Comparison of ENCODE assay signal across 21 mouse cellular contexts in genomic region chr10:29493996-29494395, GRCm38 (mm10). TPM values are rescaled to one million over a fixed set of nuclear protein-coding genes. Genes with fewer than 3 reads are reported as not detected.
A peak's percentile ranks its signal among the peaks of the same experiment; 100 is the strongest.
DNase-seq lines count a peak whose midpoint lies in the region; TF ChIP-seq lines count a peak whose summit lies in the region.
"Had no signal": no experiment of that assay in that cellular context is flagged by ENCODE, and none has a peak within 500 bp of the region (broad histone marks: within the 10 kb centered on the region; RNA-seq: fewer than 3 reads in every experiment).

No protein-coding gene starts in this region.

- intact Hi-C loops in gastrocnemius, adult 2 months (cut with DNase I): no loop called here
- intact Hi-C loops in gastrocnemius, postnatal 36 days (cut with DNase I): no loop called here

- H3K4me3 ChIP-seq in gastrocnemius, adult 2 months: no peak overlapping the region
- no peak overlapping the region for H3K4me3 ChIP-seq in layer of hippocampus, adult 2 months
- H3K4me3 ChIP-seq: heart, embryonic 13.5 days; hindbrain, embryonic 13.5 days; limb, embryonic 10.5 days; midbrain, embryonic 10.5 days had no signal

- peak; percentile 2 for DNase-seq in adrenal gland, adult 2 months
- DNase-seq in adrenal gland, postnatal 25 days: no peak
- peak; percentile 22 for DNase-seq in gastrocnemius, adult 2 months
- no peak for DNase-seq in gastrocnemius, postnatal 25 days
- peak; percentile 15 to 22 for DNase-seq in layer of hippocampus, postnatal 10 days (ENCODE audit: low spot score in 2 of 2)
- no peak for DNase-seq in layer of hippocampus, adult 2 months (ENCODE audit: low spot score in 2 of 2)
- peak; percentile 17 to 22 for DNase-seq in gastrocnemius, postnatal 36 days
- no peak for DNase-seq in thymus, postnatal 36 days
- DNase-seq: cerebellum, adult 9-11 months; embryo, embryonic 11 days; kidney, adult 9 months; lung, adult 2 months; lung, postnatal 4 days; right cerebral cortex, postnatal 4 days had no signal

- TF ChIP-seq CTCF in gastrocnemius, adult 2 months (IDR thresholded peaks at IDR 0.05): no peak
- no peak for TF ChIP-seq CTCF in layer of hippocampus, adult 2 months (conservative IDR thresholded peaks at IDR 0.05)

- no peak overlapping the region for H3K27ac ChIP-seq in gastrocnemius, adult 2 months
- H3K27ac ChIP-seq in layer of hippocampus, adult 2 months: no peak overlapping the region
- H3K27ac ChIP-seq: heart, embryonic 13.5 days; hindbrain, embryonic 13.5 days; limb, embryonic 10.5 days; midbrain, embryonic 10.5 days; stomach, postnatal 0 days had no signal

RNA-seq across cellular contexts. Expression of gene Rspo3, which starts 41.7 kb away (rescaled TPM):
- total RNA-seq in adrenal gland, adult 2 months (2021): 10 to 100 TPM; 13.5 to 22.7 TPM
- polyA plus RNA-seq in adrenal gland, adult 2 months (2012; rRNA removed): 16.6 and 22.6 TPM in 2 replicates
- total RNA-seq in adrenal gland, postnatal 25 days (2021): 3.4 and 6.0 TPM in 2 replicates
- total RNA-seq in gastrocnemius, adult 2 months (2021): 1 to 10 TPM; 1.8 to 4.2 TPM
- 1 to 10 TPM in 1 of 2 experiments, under 1 TPM in 1; 0.99 to 3.5 TPM for total RNA-seq in gastrocnemius, postnatal 25 days (2021)
- total RNA-seq in layer of hippocampus, postnatal 10 days (2021): 10 to 100 TPM in 1 of 2 experiments, 1 to 10 TPM in 1; 9.1 to 10.8 TPM
- total RNA-seq in layer of hippocampus, adult 2 months (2021): 10 to 100 TPM; 12.5 to 13.0 TPM
- 1 to 10 TPM in 1 of 2 experiments, under 1 TPM in 1; 0.96 to 2.2 TPM for total RNA-seq in gastrocnemius, postnatal 36 days (2021)
- total RNA-seq: neutrophil, adult 5-6 weeks had no signal
- polyA plus RNA-seq: inflammation-experienced regulatory T-cells, adult 6 months had no signal

Comparison
In these comparisons a context has a peak if more than half of its experiments do, and no peak if none do; other contexts are left out.
1. DNase-seq: peak in adrenal gland, adult 2 months (single experiment), gastrocnemius, adult 2 months (single experiment), layer of hippocampus, postnatal 10 days (2 of 2) and gastrocnemius, postnatal 36 days (2 of 2); none in adrenal gland, postnatal 25 days (single experiment), gastrocnemius, postnatal 25 days (single experiment), layer of hippocampus, adult 2 months (0 of 2) and thymus, postnatal 36 days (0 of 2).